Mouse (Mus musculus) kidney, embryonic 16.5 days (tissue): ENCODE data around the gene N4bp3. TPM values are rescaled to one million over a fixed set of nuclear protein-coding genes. Genes with fewer than 3 reads are reported as not detected.
"Not testable (repeated sequence)": the region's sequence is repeated elsewhere in the genome, so short reads cannot be mapped to it uniquely, and the experiment has no call there.

Source experiments
- ATAC-seq: fragments of 200-750 bp; cut with Nextera tagmentation; 2 replicates; pipeline ENCODE4 v1.8.0; 2017; ENCODE audit warnings: moderate TSS enrichment; ENCODE audit not compliant: low FRiP score, low TSS enrichment
- H3K27ac ChIP-seq: fragments of 300-500 bp; sonication (generic); 2 replicates; pipeline ENCODE4 v1.5.1; 2014; ENCODE audit warnings: low read length
- H3K27me3 ChIP-seq: fragments of 300-500 bp; sonication (generic); 2 replicates; pipeline ENCODE4 v1.6.1; 2014; ENCODE audit warnings: low read length, control low read depth, mixed read lengths; ENCODE audit not compliant: insufficient read depth
- H3K36me3 ChIP-seq: fragments of 300-500 bp; sonication (generic); 2 replicates; pipeline ENCODE4 v1.6.1; 2014; ENCODE audit warnings: low read length, control low read depth, mixed read lengths; ENCODE audit not compliant: insufficient read depth
- H3K4me1 ChIP-seq: fragments of 300-500 bp; sonication (generic); 2 replicates; pipeline ENCODE4 v1.6.1; 2014; ENCODE audit warnings: low read length, control low read depth, mixed read lengths; ENCODE audit not compliant: insufficient read depth
- H3K4me2 ChIP-seq: fragments of 300-500 bp; sonication (generic); replicated peaks from 2 replicates; pipeline ENCODE4 v1.6.1; 2014; ENCODE audit warnings: low read depth, low read length
- H3K4me3 ChIP-seq: fragments of 300-500 bp; sonication (generic); 2 replicates; pipeline ENCODE4 v1.5.1; 2014; ENCODE audit warnings: mild to moderate bottlenecking, low read length
- H3K9ac ChIP-seq: fragments of 300-500 bp; sonication (generic); replicated peaks from 2 replicates; pipeline ENCODE4 v1.6.1; 2014; ENCODE audit warnings: low read length
- H3K9me3 ChIP-seq: fragments of 300-500 bp; sonication (generic); 2 replicates; pipeline ENCODE4 v1.6.1; 2016; ENCODE audit warnings: low read length, control low read depth
- WGBS: fragments of 180-500 bp; shearing (Covaris S2); extraction: QIAGEN DNeasy Blood & Tissue Kit; methylation state at CpG from one replicate; pipeline ENCODE4 v1.1.7; 2014; 5-methylcytosine and 5-hydroxymethylcytosine counted together
- polyA plus RNA-seq: library from polyadenylated mRNA; unstranded; fragments of >200 nt; fragmentation: Nextera tagmentation; extraction: Ambion mirVana; gene quantifications from 2 replicates; pipeline ENCODE4 v1.2.1, GENCODE M21; 2015

Gene N4bp3
- polyA plus RNA-seq, 1 experiment from 2014 or later: 34.1 TPM

GRCm38 (mm10) chr11:51620084-51620483, 30.6 kb downstream of the N4bp3 start:
- Histone ChIP-seq H3K4me2 (peak overlapping the region; percentile 78), H3K4me3 (peak overlapping the region; percentile 96), H3K36me3 (peaks cover 32% of the 10 kb centered on the region), H3K27ac (no peak overlapping the region), H3K4me1 (peaks cover 21% of the 10 kb centered on the region), H3K9ac (peak overlapping the region; percentile 83), H3K9me3 (no peaks in the 10 kb centered on the region), H3K27me3 (no peaks in the 10 kb centered on the region)
- no peak for ATAC-seq
- WGBS: under 1% methylated on average over 11 of the region's 11 CpGs

- no peaks in the 10 kb centered on the region for H3K9me3 ChIP-seq
- H3K9ac ChIP-seq: peak within 1 kb of the TSS; percentile 83
- H3K36me3 ChIP-seq: peaks cover 27% of the 10 kb centered on the region
- peak within 1 kb of the TSS; percentile 78 for H3K4me2 ChIP-seq
- H3K27ac ChIP-seq: no peak within 1 kb of the TSS
- ATAC-seq: peak; percentile 92
- no peaks in the 10 kb centered on the region for H3K27me3 ChIP-seq
- peak within 1 kb of the TSS; percentile 96 for H3K4me3 ChIP-seq
- H3K4me1 ChIP-seq: peaks cover 25% of the 10 kb centered on the region
- under 1% methylated on average over 50 of the region's 51 CpGs for WGBS
Observed at GRCm38 (mm10) chr11:51619409-51620060, 31.1 kb downstream of the N4bp3 start, which contains the start of gene Nhp2. Gene Nhp2 (plus strand): TSS chr11:51619735.

DNA sequence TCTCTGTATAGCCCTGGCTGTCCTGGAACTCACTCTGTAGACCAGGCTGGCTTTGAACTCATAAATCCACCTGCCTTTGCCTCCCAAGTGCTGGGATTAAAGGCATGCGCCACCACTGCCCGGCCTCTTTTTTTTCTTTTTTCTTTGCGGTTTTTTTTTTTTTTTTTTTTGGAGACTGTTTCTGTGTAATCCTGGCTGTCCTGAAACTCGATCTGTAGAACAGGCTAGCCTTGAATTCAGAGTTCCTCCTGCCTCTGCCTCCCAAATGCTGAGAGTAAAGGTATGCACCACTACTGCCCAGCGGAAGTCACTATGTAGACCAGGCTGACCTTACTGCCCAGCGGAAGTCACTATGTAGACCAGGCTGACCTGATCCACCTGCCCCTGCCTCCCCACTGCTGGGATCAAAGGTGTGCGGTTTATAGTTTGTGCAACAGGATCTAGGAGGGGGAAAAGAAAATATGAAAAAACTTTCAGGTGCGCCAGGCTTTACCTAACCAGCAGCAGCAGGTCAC, 31.7 kb downstream of the N4bp3 start:
- WGBS: 57% methylated on average over 8 of the region's 8 CpGs
- H3K4me1 ChIP-seq: peaks cover 25% of the 10 kb centered on the region
- no peaks in the 10 kb centered on the region for H3K9me3 ChIP-seq
- H3K27ac ChIP-seq: no peak overlapping the region
- peak overlapping the region; percentile 78 for H3K4me2 ChIP-seq
- peak; percentile 47 for ATAC-seq
- peak overlapping the region; percentile 96 for H3K4me3 ChIP-seq
- peaks cover 21% of the 10 kb centered on the region for H3K36me3 ChIP-seq
- H3K9ac ChIP-seq: no peak overlapping the region
- no peaks in the 10 kb centered on the region for H3K27me3 ChIP-seq

DNA sequence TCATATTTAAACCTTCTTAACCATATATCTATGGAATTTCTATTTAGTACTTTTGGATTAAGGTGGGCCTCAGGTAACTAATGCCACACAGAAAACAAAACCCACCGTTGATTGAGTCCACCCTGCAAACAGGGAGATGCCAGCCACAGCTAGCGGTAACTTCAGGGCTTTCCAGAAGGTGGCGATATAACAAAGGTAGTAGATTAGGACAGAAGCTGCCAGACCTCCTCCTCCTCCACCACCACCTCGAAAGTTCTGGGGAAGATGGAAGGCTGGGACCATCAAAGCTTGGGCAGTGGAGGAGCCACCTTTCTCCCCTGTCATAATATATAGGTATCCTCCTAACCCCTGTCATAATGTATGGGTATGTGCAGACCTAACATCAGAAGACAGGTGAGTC, 32.9 kb downstream of the N4bp3 start:
- no peak overlapping the region for H3K4me3 ChIP-seq
- peaks cover 9% of the 10 kb centered on the region for H3K36me3 ChIP-seq
- H3K27me3 ChIP-seq: no peaks in the 10 kb centered on the region
- H3K27ac ChIP-seq: no peak overlapping the region
- peaks cover 25% of the 10 kb centered on the region for H3K4me1 ChIP-seq
- H3K9me3 ChIP-seq: no peaks in the 10 kb centered on the region
- under 1% methylated on average over 4 of the region's 4 CpGs for WGBS
- H3K4me2 ChIP-seq: no peak overlapping the region
- no peak for ATAC-seq
- no peak overlapping the region for H3K9ac ChIP-seq

DNA sequence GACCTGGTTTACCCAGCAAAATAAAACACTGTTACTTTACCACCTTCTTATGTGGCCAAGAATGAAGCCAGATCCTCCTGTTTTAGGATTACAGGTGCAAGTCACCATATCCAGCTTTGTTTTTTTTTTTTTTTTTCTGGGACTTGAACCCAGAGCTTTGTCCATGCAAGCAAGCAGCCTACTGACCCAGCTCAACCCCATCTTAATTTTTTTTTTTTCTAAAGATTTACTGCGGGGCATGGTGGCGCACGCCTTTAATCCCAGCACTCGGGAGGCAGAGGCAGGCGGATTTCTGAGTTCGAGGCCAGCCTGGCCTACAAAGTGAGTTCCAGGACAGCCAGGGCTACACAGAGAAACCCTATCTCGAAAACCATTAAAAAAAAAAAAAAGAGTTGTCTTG, 34.5 kb downstream of the N4bp3 start:
- peak overlapping the region; percentile 50 for H3K4me3 ChIP-seq
- peaks cover 23% of the 10 kb centered on the region for H3K4me1 ChIP-seq
- H3K27me3 ChIP-seq, H3K36me3 ChIP-seq, H3K9me3 ChIP-seq, ATAC-seq: not testable (repeated sequence)
- peak overlapping the region; percentile 81 for H3K9ac ChIP-seq
- peak overlapping the region; percentile 96 for H3K27ac ChIP-seq
- H3K4me2 ChIP-seq: peak overlapping the region; percentile 80
- 91% methylated on average over 7 of the region's 7 CpGs for WGBS

GRCm38 (mm10) chr11:51615601-51616000, 35.0 kb downstream of the N4bp3 start:
- ATAC-seq: peak; percentile 87
- peak overlapping the region; percentile 50 for H3K4me3 ChIP-seq
- peaks cover 18% of the 10 kb centered on the region for H3K4me1 ChIP-seq
- H3K27me3 ChIP-seq: no peaks in the 10 kb centered on the region
- no peaks in the 10 kb centered on the region for H3K9me3 ChIP-seq
- H3K4me2 ChIP-seq: peak overlapping the region; percentile 80
- H3K36me3 ChIP-seq: no peaks in the 10 kb centered on the region
- peak overlapping the region; percentile 81 for H3K9ac ChIP-seq
- peak overlapping the region; percentile 96 for H3K27ac ChIP-seq
- WGBS: 3% methylated on average over 14 of the region's 14 CpGs

GRCm38 (mm10) chr11:51615129-51615528, 35.5 kb downstream of the N4bp3 start:
- ATAC-seq: no peak
- 37% methylated on average over 7 of the region's 7 CpGs for WGBS
- Histone ChIP-seq H3K4me1 (peaks cover 14% of the 10 kb centered on the region), H3K36me3 (no peaks in the 10 kb centered on the region), H3K27ac (peak overlapping the region; percentile 96), H3K9ac (peak overlapping the region; percentile 81), H3K9me3 (no peaks in the 10 kb centered on the region), H3K4me3 (peak overlapping the region; percentile 50), H3K27me3 (no peaks in the 10 kb centered on the region), H3K4me2 (peak overlapping the region; percentile 80)

DNA sequence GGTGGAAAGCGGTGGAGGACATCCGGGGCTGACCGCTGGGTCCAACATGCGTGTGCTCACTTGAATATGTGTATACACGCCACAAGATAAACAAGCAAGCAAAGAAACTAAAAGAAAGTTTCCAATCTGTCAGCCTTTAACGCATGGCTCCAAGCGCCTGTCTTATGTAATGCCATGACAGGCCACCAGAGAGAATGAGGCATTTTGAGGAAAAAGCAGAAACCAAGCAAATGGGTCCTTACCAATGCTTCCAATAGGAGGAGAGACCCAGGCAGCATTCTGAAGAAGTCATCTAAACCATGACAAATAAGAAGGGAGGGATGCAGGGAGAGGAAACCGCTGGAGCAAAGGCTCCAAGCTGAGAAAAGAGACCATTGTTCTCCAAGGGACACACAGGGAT, 36.4 kb downstream of the N4bp3 start:
- 81% methylated on average over 8 of the region's 8 CpGs for WGBS
- Histone ChIP-seq H3K36me3 (no peaks in the 10 kb centered on the region), H3K27ac (no peak overlapping the region), H3K27me3 (no peaks in the 10 kb centered on the region), H3K4me2 (no peak overlapping the region), H3K9ac (no peak overlapping the region), H3K9me3 (no peaks in the 10 kb centered on the region), H3K4me3 (no peak overlapping the region), H3K4me1 (peaks cover 13% of the 10 kb centered on the region)
- no peak for ATAC-seq

GRCm38 (mm10) chr11:51609940-51610339, 40.7 kb downstream of the N4bp3 start:
- H3K9ac ChIP-seq, H3K27ac ChIP-seq, H3K36me3 ChIP-seq, H3K4me2 ChIP-seq, H3K4me3 ChIP-seq, H3K27me3 ChIP-seq, ATAC-seq, H3K9me3 ChIP-seq: not testable (repeated sequence)
- H3K4me1 ChIP-seq: peaks cover 14% of the 10 kb centered on the region
- 84% methylated on average over 5 of the region's 5 CpGs for WGBS

DNA sequence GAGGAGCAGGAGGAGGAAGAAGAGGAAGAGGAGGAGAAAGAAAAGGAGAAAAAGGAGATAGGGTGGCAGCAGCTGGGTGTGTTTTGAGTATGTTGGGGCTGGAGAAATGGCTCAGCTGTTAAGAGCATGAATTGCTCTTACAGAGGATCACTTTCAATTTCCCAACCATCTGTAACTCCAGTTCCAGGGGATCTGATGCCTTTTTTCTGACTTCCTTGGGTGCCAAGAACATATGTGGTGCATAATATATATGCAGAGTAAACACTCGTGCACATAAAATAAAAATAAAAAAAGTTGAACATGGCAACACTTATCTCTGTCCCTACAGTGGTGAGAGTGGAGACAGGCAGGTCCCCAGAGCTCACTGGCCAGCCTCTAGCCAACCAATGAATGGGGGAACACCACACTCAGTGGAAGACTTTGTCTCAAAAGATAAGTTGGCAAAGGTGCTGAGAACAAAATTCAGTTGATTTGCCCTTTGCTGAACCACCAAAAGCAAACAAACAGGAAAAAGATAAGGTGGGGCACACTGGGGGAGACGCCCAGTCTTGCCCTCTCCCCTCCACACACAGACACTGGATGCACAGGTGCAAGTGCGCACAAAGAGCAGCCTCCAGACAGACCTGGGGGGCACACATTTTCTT, 41.3 kb downstream of the N4bp3 start:
- H3K4me2 ChIP-seq: no peak overlapping the region
- no peak overlapping the region for H3K27ac ChIP-seq
- H3K27me3 ChIP-seq: no peaks in the 10 kb centered on the region
- H3K9ac ChIP-seq: no peak overlapping the region
- no peaks in the 10 kb centered on the region for H3K9me3 ChIP-seq
- H3K36me3 ChIP-seq: peaks cover 9% of the 10 kb centered on the region
- ATAC-seq: no peak
- 80% methylated on average over 3 of the region's 3 CpGs for WGBS
- peaks cover 16% of the 10 kb centered on the region; the same call in 1 of the 2 replicates for H3K4me1 ChIP-seq
- H3K4me3 ChIP-seq: no peak overlapping the region
